Mouse (Mus musculus) gastrocnemius, adult 2 months (tissue): ENCODE data around the gene Ccdc153. TPM values are rescaled to one million over a fixed set of nuclear protein-coding genes. Genes with fewer than 3 reads are reported as not detected.
A peak's percentile ranks its signal among the peaks of the same experiment; 100 is the strongest.

ENCODE experiments used
- DNase-seq: peaks from one replicate; pipeline ENCODE4 v3.0.0; 2022
- H3K27ac ChIP-seq: fragments of 200-600 bp; 2 replicates; pipeline ENCODE4 v1.8.1; 2022; ENCODE audit warnings: mild to moderate bottlenecking
- H3K4me3 ChIP-seq: fragments of 200-600 bp; 2 replicates; pipeline ENCODE4 v1.8.1; 2022; ENCODE audit warnings: mild to moderate bottlenecking, moderate library complexity
- CTCF ChIP-seq: fragments of 200-600 bp; IDR thresholded peaks from 2 replicates; pipeline ENCODE4 v1.8.1; 2022; ENCODE audit warnings: antibody characterized with exemption, mild to moderate bottlenecking, moderate library complexity
- intact Hi-C: fragments of 180-260 bp; cut with DNase I; formaldehyde crosslinking; loops from one replicate; pipeline ENCODE4 v1.15.1; 2025
- long read RNA-seq, 2 experiments: library from polyadenylated mRNA; stranded (forward); transcript quantifications; one replicate each; pipeline ENCODE4 v2.0.0; 2021
- total RNA-seq, 2 experiments: library from RNA; stranded (reverse); gene quantifications; 2 replicates each; pipeline ENCODE4 v1.2.3; 2021

The Ccdc153 gene
- total RNA-seq, result not detected
- long read RNA-seq, experiment 1, result 0 reads
- long read RNA-seq, experiment 2, result 0 reads

DNA sequence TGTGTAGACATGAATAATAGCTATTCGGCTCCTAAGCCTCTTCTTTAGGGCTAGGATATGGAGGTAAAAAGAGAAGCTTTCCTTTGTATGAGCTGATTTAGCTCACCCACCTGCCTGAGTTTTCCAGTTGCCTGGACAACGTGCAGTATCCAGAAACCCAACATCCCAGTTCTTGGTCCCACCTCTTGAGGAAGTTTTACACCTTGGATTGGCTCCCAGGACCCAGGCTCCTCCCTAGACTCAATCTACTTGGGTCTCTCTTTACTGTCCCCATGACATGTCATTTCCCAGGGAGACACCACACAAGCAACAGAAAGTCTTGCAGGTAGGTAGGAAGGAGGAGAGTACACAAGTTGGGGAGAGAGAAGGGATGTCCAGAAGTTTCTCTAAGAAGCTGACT, at the start of gene Ccdc153:
TSS of gene Ccdc153 (plus strand) at position 278 of the 400 bp plus-strand sequence.
- Histone ChIP-seq H3K27ac (no peak within 1 kb of the TSS), H3K4me3 (no peak within 1 kb of the TSS)
- DNase-seq, result no peak
- TF ChIP-seq CTCF, result no peak
- intact Hi-C loops, result no loop called here

DNA sequence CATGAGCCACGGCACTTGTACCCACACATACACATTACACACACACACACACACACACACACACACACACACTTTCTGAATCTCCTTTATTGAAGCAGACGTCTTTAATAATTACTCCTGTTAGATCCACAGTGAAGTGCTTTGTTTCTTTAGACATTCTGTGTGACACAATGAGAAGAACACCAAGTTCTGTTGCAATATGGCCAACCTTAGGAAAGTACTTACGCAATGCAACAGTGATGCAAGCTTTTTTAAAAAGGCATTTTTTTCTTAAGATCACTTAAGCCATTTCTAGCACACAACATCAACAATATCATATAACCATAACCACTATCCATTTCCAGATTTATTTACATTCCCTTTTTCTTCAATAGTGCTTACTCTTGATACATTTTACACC, 49.3 kb upstream of the Ccdc153 start:
- DNase-seq, result no peak
- Histone ChIP-seq H3K27ac (no peak overlapping the region), H3K4me3 (no peak overlapping the region)
- TF ChIP-seq CTCF, result no peak
- intact Hi-C loops, result no loop called here

DNA sequence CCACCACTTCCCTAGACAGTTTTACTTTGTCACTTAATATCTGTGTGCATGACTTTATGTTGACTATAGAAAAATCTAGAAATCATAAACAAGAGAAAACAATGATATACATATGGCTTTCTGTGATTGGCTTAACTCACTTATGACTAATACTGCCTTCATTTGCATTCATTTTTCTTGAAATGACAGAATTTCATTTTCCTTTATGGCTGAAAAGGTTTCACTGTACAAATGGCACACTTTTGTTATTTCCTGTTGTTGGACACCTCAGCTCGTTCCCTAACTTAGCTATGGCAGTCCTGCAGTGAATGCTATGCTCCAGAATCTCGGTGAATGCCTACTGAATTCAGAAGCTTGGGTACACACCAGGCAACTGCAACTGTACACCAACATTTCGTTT, 48.2 kb upstream of the Ccdc153 start:
- no peak for DNase-seq
- Histone ChIP-seq H3K27ac (no peak overlapping the region), H3K4me3 (no peak overlapping the region)
- intact Hi-C loops, result no loop called here
- no peak for TF ChIP-seq CTCF

DNA sequence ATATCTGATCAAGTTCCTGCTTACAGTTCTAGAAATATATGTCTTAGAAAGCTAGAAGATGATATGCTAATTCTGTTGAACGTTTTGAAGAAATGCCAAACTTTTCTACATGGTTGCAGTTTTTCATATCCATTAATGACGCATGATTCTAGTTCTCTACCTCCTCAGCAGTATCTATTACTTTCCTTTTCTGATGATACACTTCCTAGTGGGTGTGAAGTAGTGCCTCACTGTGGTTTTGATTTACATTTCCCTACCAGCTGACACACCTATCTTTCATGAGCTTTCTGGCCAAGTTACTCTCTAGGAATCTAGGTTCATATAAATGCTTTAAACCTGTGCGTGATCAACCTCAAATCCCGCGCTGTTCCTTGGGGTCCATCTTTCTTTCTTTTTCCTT, 47.7 kb upstream of the Ccdc153 start:
- no peak overlapping the region for H3K4me3 ChIP-seq
- intact Hi-C loops, result no loop called here
- DNase-seq, result no peak
- no peak for TF ChIP-seq CTCF
- no peak overlapping the region for H3K27ac ChIP-seq

DNA sequence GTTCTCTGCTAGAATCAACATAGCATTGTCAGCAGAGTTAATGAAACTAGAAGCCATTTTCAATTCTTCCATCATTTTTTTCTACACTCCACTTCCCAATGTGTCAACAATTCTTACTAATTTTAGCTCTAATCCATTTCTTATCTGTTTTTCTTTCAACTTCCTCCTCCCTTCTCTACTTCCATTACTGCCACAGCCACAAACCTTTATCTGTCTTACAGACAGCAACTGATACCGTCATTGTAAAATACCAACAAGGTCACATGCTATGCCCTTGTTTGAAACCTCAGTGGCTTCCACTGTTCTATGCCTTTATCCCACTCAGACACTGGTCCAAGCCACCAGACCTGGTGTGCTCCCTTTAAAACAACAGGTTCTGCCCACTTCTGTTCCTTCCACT, 46.5 kb upstream of the Ccdc153 start:
- intact Hi-C loops, result no loop called here
- no peak for DNase-seq
- TF ChIP-seq CTCF, result no peak
- no peak overlapping the region for H3K4me3 ChIP-seq
- no peak overlapping the region for H3K27ac ChIP-seq

DNA sequence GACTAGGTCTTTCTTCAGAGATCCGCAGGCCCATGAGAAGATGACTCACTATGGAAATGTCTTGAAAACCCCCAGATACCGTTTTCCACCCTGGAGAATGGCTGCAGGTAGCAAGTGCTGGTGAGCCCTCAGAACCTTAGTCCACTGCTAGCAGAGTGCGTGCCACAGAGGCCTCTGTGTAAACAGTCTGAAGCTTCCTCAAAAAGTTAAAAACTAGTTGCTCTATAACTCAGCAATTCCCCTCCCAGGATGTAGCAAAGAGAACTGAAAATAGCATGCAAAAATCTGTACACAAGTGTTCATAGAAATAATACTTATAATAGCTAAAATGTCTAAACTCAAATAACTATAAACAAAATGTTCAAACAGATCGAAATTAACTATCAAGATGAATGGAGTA, 44.1 kb upstream of the Ccdc153 start:
- TF ChIP-seq CTCF, result no peak
- intact Hi-C loops, result no loop called here
- DNase-seq, result no peak
- Histone ChIP-seq H3K4me3 (no peak overlapping the region), H3K27ac (no peak overlapping the region)

DNA sequence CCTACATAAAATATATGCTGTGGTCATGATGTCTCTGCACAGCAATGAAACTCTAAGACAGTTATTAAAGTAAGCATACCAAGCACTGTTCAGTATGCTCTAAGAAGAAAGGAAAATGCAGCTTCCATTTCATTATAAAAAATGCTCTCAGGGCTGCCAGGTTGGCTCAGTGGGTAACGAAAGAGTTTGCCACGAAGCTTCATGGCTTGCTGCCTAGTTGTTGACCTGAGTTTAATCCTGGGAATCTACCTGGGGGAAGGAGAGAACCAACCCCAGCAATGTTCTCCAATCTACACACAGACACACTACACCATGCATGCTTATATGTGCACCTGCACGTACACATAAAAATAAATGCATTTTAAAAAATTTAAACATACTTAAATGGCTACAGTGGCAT, 41.3 kb upstream of the Ccdc153 start:
- TF ChIP-seq CTCF, result no peak

DNA sequence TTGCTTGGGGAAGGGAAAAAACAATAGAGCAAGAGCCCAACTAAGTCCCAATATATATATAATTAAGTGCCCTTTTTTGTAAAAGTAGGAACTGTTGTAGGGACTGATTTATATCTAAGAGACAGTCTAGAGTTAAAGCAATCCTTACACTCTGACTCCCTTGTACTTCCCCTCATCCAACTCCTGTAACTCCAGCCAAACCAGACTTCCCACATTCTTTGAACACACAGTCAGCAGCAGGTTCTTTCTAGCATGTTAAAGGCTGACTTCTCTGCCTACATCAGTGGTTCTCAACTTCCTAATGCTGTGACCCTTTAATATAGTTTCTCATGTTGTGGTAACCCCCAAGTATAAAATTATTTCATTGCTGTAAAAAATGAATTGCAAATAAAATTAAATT, 40.9 kb upstream of the Ccdc153 start:
- DNase-seq, result no peak
- no peak for TF ChIP-seq CTCF

More for the DNA sequence above, 41.3 kb upstream of the Ccdc153 start:
- no peak for DNase-seq
- intact Hi-C loops, result no loop called here
- no peak overlapping the region for H3K4me3 ChIP-seq
- H3K27ac ChIP-seq, result no peak overlapping the region

DNA sequence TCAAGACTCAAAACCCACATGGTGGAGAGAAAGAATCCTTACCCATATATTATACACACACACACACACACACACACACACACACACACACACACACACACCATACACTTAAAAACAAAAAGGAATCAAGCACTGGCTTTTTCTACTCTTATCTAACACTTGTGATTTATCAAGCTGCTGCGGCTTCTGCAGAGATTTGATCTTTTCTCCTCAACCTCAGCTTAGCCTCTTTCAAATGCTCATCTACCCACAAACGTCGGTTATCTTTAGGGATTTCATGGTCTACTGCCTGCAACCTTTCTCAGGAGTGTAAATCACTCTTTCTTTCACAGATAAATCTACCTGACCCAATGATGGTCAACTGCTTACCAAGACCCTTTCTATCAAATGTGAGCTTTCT, 40.0 kb upstream of the Ccdc153 start:
- no peak overlapping the region for H3K4me3 ChIP-seq
- no peak for TF ChIP-seq CTCF
- no peak overlapping the region for H3K27ac ChIP-seq
- DNase-seq, result no peak
- intact Hi-C loops, result no loop called here

More for the DNA sequence above, 40.9 kb upstream of the Ccdc153 start:
- H3K27ac ChIP-seq, result no peak overlapping the region
- intact Hi-C loops, result no loop called here
- H3K4me3 ChIP-seq, result no peak overlapping the region

DNA sequence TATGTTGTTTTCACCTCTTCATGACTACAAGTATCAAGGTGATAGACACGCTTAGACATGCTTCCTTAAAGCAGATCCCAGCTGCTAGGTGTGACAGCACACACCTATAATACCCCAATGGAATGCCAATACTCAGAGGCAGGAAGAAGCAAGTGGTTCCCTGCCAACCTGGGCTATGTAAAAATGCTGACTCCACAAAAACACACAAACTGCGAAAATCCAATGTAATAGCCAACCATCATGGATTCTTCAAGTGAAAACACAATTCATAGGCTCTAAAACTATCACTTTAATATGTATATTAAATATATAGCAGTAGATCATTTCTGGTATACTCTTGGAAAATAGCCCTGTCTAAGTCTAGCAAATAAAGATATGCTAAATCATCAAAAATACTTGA, 32.6 kb upstream of the Ccdc153 start:
- H3K27ac ChIP-seq, result no peak overlapping the region
- intact Hi-C loops, result no loop called here
- TF ChIP-seq CTCF, result no peak
- H3K4me3 ChIP-seq, result no peak overlapping the region
- no peak for DNase-seq

DNA sequence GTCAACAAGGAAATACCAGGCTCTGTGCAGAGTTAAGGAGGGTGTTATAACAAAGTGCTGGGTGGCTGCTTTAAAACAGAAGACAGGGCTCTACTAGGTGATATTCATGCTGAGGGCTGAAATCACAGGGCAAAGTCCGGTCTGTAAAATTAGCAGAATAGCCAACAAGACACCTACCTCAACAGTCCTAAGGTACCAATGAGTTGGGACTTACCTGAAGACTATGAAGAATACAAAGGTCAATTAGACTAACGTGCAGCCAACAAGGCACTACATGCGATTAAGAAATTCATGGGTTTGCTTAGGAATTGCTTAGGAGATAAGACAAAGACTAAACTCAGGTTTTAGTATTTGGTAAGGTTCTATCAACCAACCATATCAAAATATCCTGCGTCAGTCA, 31.1 kb upstream of the Ccdc153 start:
- no peak overlapping the region for H3K27ac ChIP-seq
- no peak overlapping the region for H3K4me3 ChIP-seq
- intact Hi-C loops, result no loop called here
- TF ChIP-seq CTCF, result no peak
- DNase-seq, result no peak

DNA sequence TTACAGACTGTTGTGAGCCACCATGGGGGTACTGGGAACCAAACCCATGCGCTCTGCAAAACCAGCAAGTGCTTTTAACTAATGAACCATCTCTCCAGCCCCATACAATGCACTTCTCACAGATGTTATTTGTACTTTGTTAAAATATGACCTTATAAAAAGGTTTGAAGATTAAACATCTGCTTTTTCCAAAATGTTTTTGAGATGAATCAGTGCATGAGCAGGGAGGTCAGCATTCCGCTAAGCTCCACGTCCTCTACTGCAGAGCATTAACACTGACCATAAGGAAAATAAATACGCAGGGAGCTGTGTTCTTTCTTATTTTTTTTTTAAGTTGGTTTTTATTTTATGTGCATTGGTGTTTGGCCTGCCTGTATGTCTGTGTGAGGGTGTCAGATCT, 28.1 kb upstream of the Ccdc153 start:
- peak overlapping the region; percentile 40; the same call in 1 of the 2 replicates for H3K27ac ChIP-seq

DNA sequence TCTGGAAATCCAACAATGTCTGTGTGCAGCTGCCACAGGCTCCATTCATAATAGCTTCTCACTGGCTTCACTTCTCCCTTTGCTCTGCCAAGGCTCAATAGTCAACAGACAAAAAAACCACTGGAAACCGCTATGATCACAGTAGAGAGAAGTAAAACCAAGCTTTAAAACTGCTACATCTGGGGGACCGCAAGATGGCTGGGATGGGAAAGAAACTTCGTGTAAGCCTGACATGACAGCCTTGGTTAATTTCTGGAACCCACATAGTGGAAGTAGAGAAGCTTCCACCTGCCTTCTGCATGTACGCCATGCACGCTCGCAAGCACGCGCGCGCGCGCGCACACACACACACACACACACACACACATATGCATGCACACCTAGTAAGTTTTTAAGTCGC, 26.9 kb upstream of the Ccdc153 start:
- intact Hi-C loops, result no loop called here
- DNase-seq, result no peak
- Histone ChIP-seq H3K27ac (peak overlapping the region; percentile 28; the same call in 1 of the 2 replicates), H3K4me3 (no peak overlapping the region)
- TF ChIP-seq CTCF, result no peak

More for the DNA sequence above, 28.1 kb upstream of the Ccdc153 start:
- no peak for TF ChIP-seq CTCF
- no peak for DNase-seq
- no peak overlapping the region for H3K4me3 ChIP-seq
- intact Hi-C loops, result no loop called here

DNA sequence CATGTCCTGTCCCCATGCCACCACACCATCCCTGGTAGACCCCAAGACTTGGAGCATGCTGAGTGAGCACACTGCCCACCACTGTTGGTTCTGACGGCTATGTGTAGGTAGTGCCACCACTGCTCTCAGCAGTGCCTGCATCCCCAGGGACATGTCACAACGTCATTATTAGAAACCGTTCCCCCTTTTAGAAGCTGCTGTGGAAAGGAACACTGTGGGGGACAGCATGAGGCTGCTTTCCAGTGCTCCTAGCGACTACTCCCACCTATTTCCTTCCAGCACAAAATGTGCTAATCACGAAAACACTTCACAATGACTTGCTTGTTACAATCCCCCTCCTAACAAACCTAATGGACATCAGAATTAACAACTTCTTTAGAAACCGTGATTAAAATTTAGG, 14.5 kb upstream of the Ccdc153 start:
- intact Hi-C loops, result no loop called here
- Histone ChIP-seq H3K4me3 (no peak overlapping the region), H3K27ac (peak overlapping the region; percentile 38)
- no peak for DNase-seq
- no peak for TF ChIP-seq CTCF
